Mouse (Mus musculus) G1E-ER4 (cell line): ENCODE measurements around the gene 6430571L13Rik. TPM values are rescaled to one million over a fixed set of nuclear protein-coding genes. Genes with fewer than 3 reads are reported as not detected.

ENCODE experiments used
- GATA1 ChIP-seq: IDR thresholded peaks from one replicate; pipeline ENCODE4 v1.8.0; 2012; ENCODE audit warnings: low read length, inconsistent platforms
- polyA plus RNA-seq: library from polyadenylated mRNA; stranded (reverse); fragments of >175 nt; gene quantifications from 2 replicates; pipeline ENCODE4 v1.2.3, GENCODE M21; 2012

Gene 6430571L13Rik
- polyA plus RNA-seq = 0.14 and 0.16 TPM in 2 replicates

DNA sequence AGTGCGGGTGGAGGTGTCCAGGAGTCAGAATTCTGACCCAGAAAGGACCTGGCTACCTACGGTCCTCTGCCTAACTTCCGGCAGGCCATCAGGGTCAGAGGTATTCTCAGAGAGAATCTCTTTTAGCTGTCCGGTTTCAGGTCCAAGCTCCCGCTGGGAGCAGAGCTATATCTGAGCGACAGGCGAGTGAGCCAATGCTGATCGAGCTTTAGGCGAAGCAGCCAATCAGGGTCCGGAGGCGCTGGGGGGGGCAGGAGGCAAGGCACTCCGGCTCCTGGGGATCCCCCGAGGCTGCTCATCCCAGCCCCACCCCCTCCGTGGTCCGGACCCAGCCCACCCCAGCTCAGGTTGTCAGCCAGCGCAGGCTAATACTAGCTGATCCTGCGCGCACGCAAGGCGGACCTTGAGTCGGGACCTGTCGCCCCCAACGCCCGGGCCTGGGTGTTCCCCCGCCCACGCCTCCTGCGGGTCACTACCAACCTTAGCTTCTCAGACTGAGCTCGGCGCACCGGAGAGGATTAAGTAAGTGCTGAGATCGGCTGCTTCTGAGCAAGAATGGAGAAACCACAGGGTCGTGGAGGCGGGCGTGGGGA is at the start of gene 6430571L13Rik:
6430571L13Rik (plus strand) TSS at position 336 of the 593 bp plus-strand sequence.
- TF ChIP-seq GATA1 = no peak

- no peak for TF ChIP-seq GATA1
These were observed 49.5 kb upstream of the 6430571L13Rik start for GRCm38 (mm10) chr9:107290897-107291296.

DNA sequence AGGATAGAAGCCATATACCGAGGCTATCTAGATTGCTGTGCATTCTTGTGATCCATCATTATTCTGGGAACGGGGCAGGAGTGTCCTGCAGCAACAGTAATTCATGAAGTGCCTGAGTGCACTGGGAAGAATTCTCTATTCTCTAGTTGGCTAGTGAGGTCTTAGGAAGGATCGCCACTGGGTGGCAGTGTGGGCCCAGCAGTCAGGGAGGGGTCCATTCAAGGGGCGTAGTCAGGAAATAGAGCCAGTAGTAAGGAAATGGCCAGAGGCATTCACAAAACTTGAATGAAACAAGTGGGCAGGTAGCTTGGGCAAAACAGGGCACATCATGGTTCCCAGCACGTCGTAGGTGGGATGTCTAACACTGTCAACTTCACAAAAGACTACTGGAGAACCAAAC is 46.2 kb upstream of the 6430571L13Rik start:
- no peak for TF ChIP-seq GATA1

GRCm38 (mm10) chr9:107295616-107296015 is 44.8 kb upstream of the 6430571L13Rik start:
- TF ChIP-seq GATA1 = peak; percentile 55

GRCm38 (mm10) chr9:107296016-107296040 is 44.6 kb upstream of the 6430571L13Rik start, which contains the start of gene Cish:
TSS of gene Cish (plus strand) at chr9:107296026.
- TF ChIP-seq GATA1 = no peak

DNA sequence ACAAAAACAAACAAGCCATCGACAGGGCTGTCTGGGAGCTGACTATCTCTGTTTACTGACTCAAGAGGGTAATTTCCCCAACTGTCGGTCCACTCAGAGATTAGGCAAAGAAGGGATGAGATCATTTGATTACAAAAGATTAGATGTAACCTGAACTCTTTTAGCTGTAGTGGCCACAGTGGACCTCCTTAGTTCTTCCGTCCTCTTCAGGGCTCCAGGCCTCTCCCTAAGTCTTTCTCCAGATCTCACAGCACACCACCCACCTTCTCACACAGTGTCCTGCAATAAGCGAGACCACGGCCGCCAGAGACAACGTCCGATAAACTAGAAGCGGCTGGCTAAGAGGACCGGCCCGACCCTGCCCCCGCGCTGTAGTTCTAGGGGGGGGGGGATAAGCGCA is 44.4 kb upstream of the 6430571L13Rik start:
- no peak for TF ChIP-seq GATA1

GRCm38 (mm10) chr9:107296501-107296965 is 43.9 kb upstream of the 6430571L13Rik start:
- TF ChIP-seq GATA1 = no peak

GRCm38 (mm10) chr9:107297059-107297458 is 43.3 kb upstream of the 6430571L13Rik start:
- TF ChIP-seq GATA1 = no peak

DNA sequence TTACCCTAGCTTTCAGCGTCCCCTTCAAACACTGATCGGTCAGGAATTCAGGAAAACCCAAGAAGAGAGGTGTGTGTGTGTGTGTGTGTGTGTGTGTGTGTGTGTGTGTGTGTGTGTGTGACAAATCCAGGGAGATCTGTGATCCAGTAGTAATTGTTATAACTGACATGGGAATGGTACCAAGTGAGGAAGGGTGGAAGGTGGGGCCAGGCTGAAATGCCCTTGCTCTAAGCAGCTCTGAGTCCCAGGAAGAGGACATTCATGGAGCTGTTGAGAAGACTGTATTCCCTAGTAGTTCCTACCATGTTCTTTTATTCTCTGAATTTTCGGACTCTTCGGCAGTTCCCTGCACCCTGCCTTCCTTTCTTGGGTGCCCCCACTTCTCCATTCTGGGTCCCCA is 42.7 kb upstream of the 6430571L13Rik start:
- TF ChIP-seq GATA1 = no peak

DNA sequence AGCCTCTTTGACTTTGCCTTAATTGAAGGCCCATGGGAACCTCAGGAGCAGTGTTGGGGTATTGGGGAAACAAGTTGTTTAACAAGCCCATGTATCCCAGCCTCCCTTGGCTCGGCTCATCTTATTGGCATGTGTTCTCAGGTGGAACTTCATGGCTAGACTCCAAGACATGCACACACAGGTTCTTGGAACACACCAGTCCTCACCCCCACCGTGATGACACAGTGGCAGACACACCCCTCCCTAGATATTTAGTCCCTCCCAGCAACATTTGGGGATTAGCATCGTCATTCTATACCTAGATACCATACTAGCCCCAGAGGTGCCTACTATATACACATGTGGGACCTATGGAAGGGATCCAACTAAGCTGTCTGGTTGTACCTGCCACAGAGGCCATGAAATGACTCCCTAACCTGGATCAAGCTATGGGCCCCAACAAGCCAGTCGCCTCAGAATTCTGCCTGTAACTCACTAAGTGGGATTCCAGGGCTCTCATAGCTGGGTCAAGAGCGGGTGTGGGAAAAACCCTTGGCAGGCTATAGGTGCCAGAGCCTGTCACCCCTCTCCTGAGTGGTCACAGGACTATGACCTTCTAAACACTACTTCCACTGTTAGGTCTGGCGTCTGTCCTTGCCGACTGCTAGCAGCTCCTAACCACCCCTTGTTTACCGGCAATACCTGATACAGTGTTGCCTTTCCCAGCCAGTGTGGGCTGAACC is 42.2 kb upstream of the 6430571L13Rik start:
- TF ChIP-seq GATA1 = no peak

DNA sequence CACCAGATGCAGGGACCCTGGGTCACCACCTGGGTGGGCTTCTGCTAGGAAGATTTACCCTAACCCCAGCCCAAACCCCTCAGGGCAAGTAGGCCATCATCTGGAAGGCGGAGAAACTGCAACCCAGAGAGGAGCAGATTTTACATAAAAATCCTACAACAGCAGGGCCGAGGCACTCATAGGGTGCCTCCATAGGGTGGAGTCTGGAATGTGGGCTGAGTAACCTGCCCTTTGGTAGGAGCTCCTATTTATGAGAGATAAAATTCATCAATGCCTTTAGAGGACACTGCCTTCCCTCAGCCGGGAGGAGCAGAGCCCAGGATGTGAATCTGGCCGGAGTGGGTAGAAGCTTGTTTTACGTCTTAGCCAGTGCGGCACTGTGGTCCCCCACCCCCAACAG is 41.5 kb upstream of the 6430571L13Rik start:
- TF ChIP-seq GATA1 = no peak

DNA sequence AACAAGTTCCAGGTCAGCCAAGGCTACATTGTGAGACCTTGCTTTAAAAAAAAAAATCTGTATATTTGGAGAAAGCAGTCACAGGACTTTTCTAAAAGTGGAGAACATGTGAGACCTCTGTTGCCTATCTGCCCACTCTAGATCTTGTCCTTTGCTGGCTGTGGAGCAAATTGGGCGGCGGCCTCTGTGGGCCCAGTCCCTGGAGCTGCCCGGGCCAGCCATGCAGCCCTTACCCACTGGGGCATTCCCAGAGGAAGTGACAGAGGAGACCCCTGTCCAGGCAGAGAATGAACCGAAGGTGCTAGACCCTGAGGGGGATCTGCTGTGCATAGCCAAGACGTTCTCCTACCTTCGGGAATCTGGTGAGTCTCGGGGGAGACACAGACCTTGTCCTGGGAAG is 40.6 kb upstream of the 6430571L13Rik start:
- no peak for TF ChIP-seq GATA1

DNA sequence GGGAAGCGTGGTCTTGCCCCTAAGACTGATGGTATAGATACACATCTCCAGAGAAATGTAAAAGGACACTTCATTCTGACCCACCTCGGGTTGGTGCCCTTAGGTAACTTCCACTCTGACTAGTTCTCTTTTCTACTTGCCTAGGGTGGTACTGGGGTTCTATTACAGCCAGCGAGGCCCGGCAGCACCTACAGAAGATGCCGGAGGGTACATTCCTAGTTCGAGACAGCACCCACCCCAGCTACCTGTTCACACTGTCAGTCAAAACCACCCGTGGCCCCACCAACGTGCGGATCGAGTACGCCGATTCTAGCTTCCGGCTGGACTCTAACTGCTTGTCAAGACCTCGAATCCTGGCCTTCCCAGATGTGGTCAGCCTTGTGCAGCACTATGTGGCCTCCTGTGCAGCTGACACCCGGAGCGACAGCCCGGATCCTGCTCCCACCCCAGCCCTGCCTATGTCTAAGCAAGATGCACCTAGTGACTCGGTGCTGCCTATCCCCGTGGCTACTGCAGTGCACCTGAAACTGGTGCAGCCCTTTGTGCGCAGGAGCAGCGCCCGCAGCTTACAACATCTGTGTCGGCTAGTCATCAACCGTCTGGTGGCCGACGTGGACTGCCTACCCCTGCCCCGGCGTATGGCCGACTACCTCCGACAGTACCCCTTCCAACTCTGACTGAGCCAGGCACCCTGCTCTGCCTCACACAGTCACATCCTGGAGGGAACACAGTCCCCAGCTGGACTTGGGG is 40.0 kb upstream of the 6430571L13Rik start:
- TF ChIP-seq GATA1 = no peak

GRCm38 (mm10) chr9:107301554-107302331 is 38.7 kb upstream of the 6430571L13Rik start:
- TF ChIP-seq GATA1 = no peak

DNA sequence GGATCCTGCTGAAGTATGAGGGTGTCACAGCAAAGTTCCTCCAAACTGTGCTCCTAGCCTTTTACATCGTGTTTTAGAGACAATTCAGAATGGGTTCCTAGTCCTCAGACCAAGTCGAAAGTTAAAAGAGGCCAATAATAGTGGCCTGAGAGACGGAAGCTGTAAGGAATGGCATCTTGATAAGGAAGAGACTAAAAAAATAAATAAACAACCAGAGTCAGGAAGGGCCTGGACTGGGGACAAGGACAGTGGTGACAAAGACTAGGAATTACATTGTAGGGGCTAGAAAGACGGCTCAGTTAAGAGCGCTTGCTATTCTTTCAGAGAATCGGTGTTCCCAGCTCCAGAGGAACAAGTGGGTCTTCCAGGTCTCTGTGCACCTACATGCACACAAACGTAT is 37.8 kb upstream of the 6430571L13Rik start:
- no peak for TF ChIP-seq GATA1

- TF ChIP-seq GATA1 = no peak
These were observed 37.1 kb upstream of the 6430571L13Rik start for GRCm38 (mm10) chr9:107303121-107303820.
